Mouse (Mus musculus) testis, adult 2 months (tissue): ENCODE results near the gene Iba57.
"Not testable (repeated sequence)": the region's sequence is repeated elsewhere in the genome, so short reads cannot be mapped to it uniquely, and the experiment has no call there.

Experiments used
- CTCF ChIP-seq: fragments of 200-500 bp; IDR thresholded peaks from 2 replicates; pipeline ENCODE4 v1.5.1; 2012; ENCODE audit warnings: low read depth, mild to moderate bottlenecking, inconsistent platforms, low read length, moderate library complexity; ENCODE audit not compliant: control insufficient read depth, insufficient read depth, insufficient replicate concordance
- POLR2A ChIP-seq: fragments of 200-500 bp; IDR thresholded peaks from 2 replicates; pipeline ENCODE4 v1.6.1; 2012; ENCODE audit warnings: low read depth, mild to moderate bottlenecking, inconsistent platforms, low read length, moderate library complexity; ENCODE audit not compliant: control insufficient read depth

- TF ChIP-seq CTCF, POLR2A: not testable (repeated sequence)
These were observed 48.8 kb upstream of the Iba57 start for GRCm38 (mm10) chr11:59212320-59212719.
